Mouse (Mus musculus) hindbrain, embryonic 13.5 days (tissue): Measurements from ENCODE around the gene Dusp11. TPM values are rescaled to one million over a fixed set of nuclear protein-coding genes. Genes with fewer than 3 reads are reported as not detected.
"Not testable (repeated sequence)": the region's sequence is repeated elsewhere in the genome, so short reads cannot be mapped to it uniquely, and the experiment has no call there.

Experiments
- ATAC-seq: fragments of 200-750 bp; cut with Nextera tagmentation; 2 replicates; pipeline ENCODE4 v1.8.0; 2017; ENCODE audit warnings: moderate TSS enrichment; ENCODE audit not compliant: low FRiP score
- H3K27ac ChIP-seq: fragments of 300-500 bp; sonication (generic); 2 replicates; pipeline ENCODE4 v1.5.1; 2015; ENCODE audit warnings: inconsistent platforms, mild to moderate bottlenecking, moderate library complexity
- H3K27me3 ChIP-seq: fragments of 300-500 bp; sonication (generic); 2 replicates; pipeline ENCODE4 v1.6.1; 2015; ENCODE audit warnings: mild to moderate bottlenecking, inconsistent platforms
- H3K36me3 ChIP-seq: fragments of 300-500 bp; sonication (generic); 2 replicates; pipeline ENCODE4 v1.6.1; 2015; ENCODE audit warnings: mild to moderate bottlenecking, inconsistent platforms
- H3K4me1 ChIP-seq: fragments of 300-500 bp; sonication (generic); replicated peaks from 2 replicates; pipeline ENCODE4 v1.6.1; 2015; ENCODE audit warnings: inconsistent platforms
- H3K4me2 ChIP-seq: fragments of 300-500 bp; sonication (generic); 2 replicates; pipeline ENCODE4 v1.6.1; 2015; ENCODE audit warnings: inconsistent platforms, mild to moderate bottlenecking, moderate library complexity
- H3K4me3 ChIP-seq: fragments of 300-500 bp; sonication (generic); 2 replicates; pipeline ENCODE4 v1.5.1; 2015; ENCODE audit warnings: mild to moderate bottlenecking, inconsistent platforms
- H3K9ac ChIP-seq: fragments of 300-500 bp; sonication (generic); 2 replicates; pipeline ENCODE4 v1.6.1; 2015; ENCODE audit warnings: mild to moderate bottlenecking, inconsistent platforms
- H3K9me3 ChIP-seq: fragments of 300-500 bp; sonication (generic); 2 replicates; pipeline ENCODE4 v1.6.1; 2016; ENCODE audit warnings: inconsistent platforms
- WGBS: fragments of 180-500 bp; shearing (Covaris S2); methylation state at CpG from one replicate; pipeline ENCODE4 v1.1.7; 2015; 5-methylcytosine and 5-hydroxymethylcytosine counted together
- polyA plus RNA-seq: library from polyadenylated mRNA; unstranded; fragments of >200 nt; fragmentation: Nextera tagmentation; extraction: Ambion mirVana; gene quantifications from 2 replicates; pipeline ENCODE4 v1.2.1, GENCODE M21; 2015

Dusp11 gene
- polyA plus RNA-seq, 1 experiment from 2014 or later, result 49.9 TPM

DNA sequence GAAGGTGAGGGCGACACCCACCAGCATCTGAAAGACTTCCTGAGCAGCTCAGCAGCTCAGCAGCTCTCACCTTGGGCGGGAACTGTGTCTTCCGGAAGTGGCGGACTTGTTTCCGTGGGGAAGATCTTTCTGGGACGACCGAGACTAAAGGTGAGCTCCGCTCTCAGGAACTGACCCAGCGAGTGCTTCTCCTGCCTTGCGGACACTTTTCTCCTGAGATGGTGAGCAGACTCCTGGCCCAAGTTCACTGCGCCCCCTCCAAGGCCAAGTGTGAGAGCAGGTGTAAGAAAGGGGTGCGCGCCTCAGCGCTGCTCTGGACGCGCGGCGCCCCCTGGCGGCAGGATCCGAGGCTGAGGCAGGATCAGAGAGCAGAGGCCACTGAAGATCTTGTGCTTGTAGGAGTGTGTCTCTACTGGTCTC, 56.8 kb downstream of the Dusp11 start, which contains the start of gene Nat8f4:
Nat8f4 (minus strand) TSS at position 243 of the 420 bp plus-strand sequence.
- peak; percentile 77; the same call in 1 of the 2 replicates for ATAC-seq
- peak within 1 kb of the TSS; percentile 47 for H3K4me2 ChIP-seq
- H3K36me3 ChIP-seq, H3K4me1 ChIP-seq, H3K27me3 ChIP-seq, H3K27ac ChIP-seq, H3K9me3 ChIP-seq, H3K9ac ChIP-seq: not testable (repeated sequence)
- H3K4me3 ChIP-seq, result peak within 1 kb of the TSS; percentile 31
- 16% methylated on average over 20 of the region's 20 CpGs for WGBS

DNA sequence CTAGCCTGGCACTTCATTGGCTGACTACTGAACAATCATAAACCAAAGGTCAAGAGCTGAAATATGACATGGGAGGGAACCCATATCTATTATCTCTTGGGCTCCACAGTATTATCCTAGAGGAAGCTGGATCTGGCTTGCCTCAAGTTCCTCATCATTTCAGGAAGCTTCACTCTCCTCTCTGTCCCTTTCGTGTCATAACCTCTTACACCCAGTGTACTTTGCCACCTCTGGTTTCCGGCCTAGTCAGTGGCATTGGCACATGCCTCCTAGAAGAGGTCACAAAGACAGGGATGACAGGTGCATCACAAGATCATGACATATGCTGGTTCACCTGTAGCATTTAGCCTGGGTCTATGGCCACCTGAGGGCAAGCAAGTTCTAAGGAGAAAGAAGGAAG, 59.2 kb downstream of the Dusp11 start:
- H3K4me2 ChIP-seq, result no peak overlapping the region
- no peak overlapping the region for H3K27ac ChIP-seq
- no peaks in the 10 kb centered on the region for H3K36me3 ChIP-seq
- H3K9me3 ChIP-seq, result no peaks in the 10 kb centered on the region
- no peaks in the 10 kb centered on the region for H3K27me3 ChIP-seq
- no peak overlapping the region for H3K9ac ChIP-seq
- no peak overlapping the region for H3K4me3 ChIP-seq
- H3K4me1 ChIP-seq, result no peaks in the 10 kb centered on the region
- no peak for ATAC-seq
- 98% methylated on average over 2 of the region's 2 CpGs for WGBS

DNA sequence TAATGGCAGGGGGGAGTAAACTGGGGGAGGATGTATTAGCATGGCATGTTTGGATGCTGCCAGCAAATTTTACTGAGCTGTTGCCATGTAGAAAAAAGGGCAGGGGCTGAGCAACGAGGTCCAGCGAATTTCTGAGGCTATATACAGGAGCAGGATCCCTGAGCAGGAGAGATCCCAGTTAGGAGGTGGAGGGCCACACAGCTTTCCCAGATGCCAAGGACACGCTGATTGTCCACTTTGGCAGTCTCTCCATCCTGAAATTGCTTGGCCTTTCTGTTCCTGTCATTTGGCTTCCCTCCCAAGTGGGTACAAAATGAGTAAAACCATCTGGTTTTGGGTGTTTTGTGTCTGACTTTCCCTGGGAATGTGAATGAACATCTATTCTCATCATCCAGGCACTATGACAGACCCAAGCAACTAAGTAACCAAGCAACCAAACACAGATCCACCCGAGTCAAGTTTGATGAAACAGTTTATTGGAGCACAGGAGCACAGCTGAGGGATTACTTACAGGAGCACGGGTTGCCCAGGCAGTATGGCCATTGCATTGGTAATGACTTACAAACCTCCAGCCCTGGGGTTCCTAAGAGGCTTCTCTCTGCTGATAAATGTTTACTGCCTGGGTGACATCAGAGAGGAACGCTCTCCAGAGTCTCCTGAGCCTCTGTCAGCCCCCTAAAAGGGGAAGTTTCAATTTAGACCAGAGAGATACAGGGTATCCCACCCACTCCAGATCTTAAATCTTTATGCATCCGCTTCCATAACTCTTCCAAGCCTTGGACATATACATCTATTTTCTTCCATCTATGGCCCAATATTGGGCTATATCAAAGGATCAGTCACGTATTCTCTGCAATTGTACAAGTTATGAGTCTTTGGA, 62.6 kb downstream of the Dusp11 start:
- H3K9ac ChIP-seq, H3K27me3 ChIP-seq, H3K9me3 ChIP-seq, H3K4me3 ChIP-seq, H3K4me2 ChIP-seq, ATAC-seq, H3K27ac ChIP-seq, H3K4me1 ChIP-seq, H3K36me3 ChIP-seq: not testable (repeated sequence)
- WGBS, result 80% methylated on average over 7 of the region's 8 CpGs

DNA sequence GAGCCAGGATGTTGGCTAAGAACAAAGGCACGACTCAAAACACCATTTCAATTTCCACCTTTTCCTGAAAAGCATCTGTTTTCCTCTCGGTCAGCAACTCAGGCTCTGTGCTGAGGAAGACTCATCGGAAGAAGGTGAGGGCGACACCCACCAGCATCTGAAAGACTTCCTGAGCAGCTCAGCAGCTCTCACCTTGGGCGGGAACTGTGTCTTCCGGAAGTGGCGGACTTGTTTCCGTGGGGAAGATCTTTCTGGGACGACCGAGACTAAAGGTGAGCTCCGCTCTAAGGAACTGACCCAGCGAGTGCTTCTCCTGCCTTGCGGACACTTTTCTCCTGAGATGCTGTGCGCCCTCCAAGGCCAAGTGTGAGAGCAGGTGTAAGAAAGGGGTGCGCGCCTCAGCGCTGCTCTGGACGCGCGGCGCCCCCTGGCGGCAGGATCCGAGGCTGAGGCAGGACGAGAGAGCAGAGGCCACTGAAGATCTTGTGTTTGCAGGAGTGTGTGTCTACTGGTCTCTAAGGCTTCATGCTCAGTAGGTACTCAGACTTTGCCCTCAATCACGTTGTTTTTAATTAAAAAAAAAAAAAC, 66.3 kb downstream of the Dusp11 start:
- 76% methylated on average over 25 of the region's 25 CpGs for WGBS
- not testable (repeated sequence) for H3K36me3 ChIP-seq, H3K4me2 ChIP-seq, H3K9ac ChIP-seq, H3K9me3 ChIP-seq, H3K27ac ChIP-seq, H3K27me3 ChIP-seq, H3K4me1 ChIP-seq, H3K4me3 ChIP-seq, ATAC-seq

Other genes starting within 250 kb of the Dusp11 start
- 0.09 TPM in 1 of 2 replicates, not detected in the other for gene Nat8f7, start 248.5 kb downstream of the Dusp11 start, polyA plus RNA-seq
- gene Nat8f3, start 195.9 kb downstream of the Dusp11 start, polyA plus RNA-seq, result 0.40 and 0.44 TPM in 2 replicates
- not detected in 2 replicates for gene Nat8f6, start 140.7 kb downstream of the Dusp11 start, polyA plus RNA-seq
- 0.29 TPM in 1 of 2 replicates, not detected in the other for gene Nat8f5, start 140.7 kb downstream of the Dusp11 start, polyA plus RNA-seq
- gene Nat8, start 129.6 kb downstream of the Dusp11 start, polyA plus RNA-seq, result not detected in 2 replicates
- gene Nat8f2, start 92.5 kb downstream of the Dusp11 start, polyA plus RNA-seq, result not detected in 2 replicates
- 6.8 and 6.9 TPM in 2 replicates for gene Nat8f4, start 56.8 kb downstream of the Dusp11 start, polyA plus RNA-seq
- 50.0 and 55.5 TPM in 2 replicates for gene Tprkb, start 49.8 kb downstream of the Dusp11 start, polyA plus RNA-seq
- gene Nat8f1, start 46.0 kb downstream of the Dusp11 start, polyA plus RNA-seq, result 16.0 and 20.0 TPM in 2 replicates
- not detected in 2 replicates for gene Figla, start 54.5 kb upstream of the Dusp11 start, polyA plus RNA-seq
- gene Add2, start 67.0 kb upstream of the Dusp11 start, polyA plus RNA-seq, result 173 and 185 TPM in 2 replicates
- gene Tgfa, start 233.6 kb upstream of the Dusp11 start, polyA plus RNA-seq, result 9.5 and 9.6 TPM in 2 replicates